Comparison of ENCODE assay signal across 8 mouse cellular contexts in genomic region chr10:40246374-40247165, GRCm38 (mm10). TPM values are rescaled to one million over a fixed set of nuclear protein-coding genes. Genes with fewer than 3 reads are reported as not detected.
A peak's percentile ranks its signal among the peaks of the same experiment; 100 is the strongest.
DNase-seq lines count a peak whose midpoint lies in the region; ATAC-seq and TF ChIP-seq lines count a peak whose summit lies in the region.

TSS of gene Rpf2 (minus strand) at chr10:40247036.

- H3K9me3 ChIP-seq in ES-E14 (ENCODE audit: control insufficient read depth, insufficient read depth, low read depth, low read length), result no peaks in the 10 kb centered on the region
- H3K9me3 ChIP-seq in forebrain, embryonic 14.5 days (replicated peaks; ENCODE audit: control insufficient read depth, low read length), result no peaks in the 10 kb centered on the region
- no peaks in the 10 kb centered on the region for H3K9me3 ChIP-seq in lung, embryonic 14.5 days (ENCODE audit: low read depth, low read length)

- intact Hi-C loops in heart, postnatal 14 days (cut with DNase I), result loop anchor here (10.0 kb wide), 1 partner anchor 352 kb away; the partner anchor contains the start of gene Mfsd4b4

- no peak for TF ChIP-seq CTCF in lung, embryonic 14.5 days (IDR thresholded peaks at IDR 0.05; ENCODE audit: low read depth)
- no peak for TF ChIP-seq CTCF in olfactory bulb, adult 2 months (IDR thresholded peaks at IDR 0.05; ENCODE audit: insufficient read depth, low read depth, low read length)
- TF ChIP-seq CTCF in thymus, adult 2 months (IDR thresholded peaks at IDR 0.05; ENCODE audit: borderline replicate concordance, control insufficient read depth, extremely low read depth, insufficient read depth, low read length, poor library complexity), result peak; percentile 55

- TF ChIP-seq POLR2A in olfactory bulb, adult 2 months (IDR thresholded peaks at IDR 0.05; ENCODE audit: insufficient read depth, low read depth, low read length), result peak; percentile 58
- TF ChIP-seq POLR2A in thymus, adult 2 months (IDR thresholded peaks at IDR 0.05; ENCODE audit: control insufficient read depth, extremely low read depth, insufficient read depth, low read length, poor library complexity), result peak; percentile 40; the same call in 1 of the 2 replicates

- peak within 1 kb of the TSS; percentile 70 for H3K4me2 ChIP-seq in forebrain, embryonic 14.5 days (ENCODE audit: low read length)
- peak within 1 kb of the TSS; percentile 67 for H3K4me2 ChIP-seq in lung, embryonic 14.5 days

- no peaks in the 10 kb centered on the region for H3K27me3 ChIP-seq in forebrain, embryonic 14.5 days (replicated peaks; ENCODE audit: control insufficient read depth, insufficient read depth, low read length)
- no peaks in the 10 kb centered on the region for H3K27me3 ChIP-seq in lung, embryonic 14.5 days (ENCODE audit: insufficient read depth, low read length)
- H3K27me3 ChIP-seq in thymus, adult 2 months (ENCODE audit: control insufficient read depth, insufficient read depth, low read length), result no peaks in the 10 kb centered on the region

- ATAC-seq in cerebellum, adult (ENCODE audit: insufficient number of reproducible peaks, low FRiP score, low TSS enrichment), result peak; percentile 93
- peak; percentile 97 for ATAC-seq in forebrain, embryonic 14.5 days
- peak; percentile 94 for ATAC-seq in lung, embryonic 14.5 days (ENCODE audit: insufficient read depth)

- under 1% methylated on average over 54 of the region's 54 CpGs for WGBS in forebrain, embryonic 14.5 days
- WGBS in lung, embryonic 14.5 days, result under 1% methylated on average over 54 of the region's 54 CpGs
- WGBS in olfactory bulb, adult 2 months, result under 1% methylated on average over 54 of the region's 54 CpGs
- under 1% methylated on average over 54 of the region's 54 CpGs for WGBS in thymus, adult 2 months

- peak within 1 kb of the TSS; percentile 54; the same call in 1 of the 2 replicates for H3K27ac ChIP-seq in ES-E14 (ENCODE audit: insufficient read depth, low read depth, low read length, poor library complexity, severe bottlenecking)
- peak within 1 kb of the TSS; percentile 40 for H3K27ac ChIP-seq in forebrain, embryonic 14.5 days (ENCODE audit: low read depth, low read length)
- peak within 1 kb of the TSS; percentile 65 for H3K27ac ChIP-seq in lung, embryonic 14.5 days (ENCODE audit: low read depth)
- H3K27ac ChIP-seq in olfactory bulb, adult 2 months (ENCODE audit: insufficient read depth, low read depth, low read length), result peak within 1 kb of the TSS; percentile 49
- H3K27ac ChIP-seq in thymus, adult 2 months (ENCODE audit: control insufficient read depth, insufficient read depth, low read length), result 0 out of 2 replicates have a peak within 1 kb of the TSS, but pooled peaks have one; percentile 4

- in situ Hi-C loops in ES-E14 (cut with MboI; ENCODE audit: low sequenced_read_pairs in 2 of 2, unreplicated experiment in 2 of 2), result no loop called here

- H3K9ac ChIP-seq in ES-E14 (ENCODE audit: insufficient read depth, low read depth, low read length, poor library complexity, severe bottlenecking), result peak within 1 kb of the TSS; percentile 90
- H3K9ac ChIP-seq in forebrain, embryonic 14.5 days (ENCODE audit: low read length), result peak within 1 kb of the TSS; percentile 70
- H3K9ac ChIP-seq in lung, embryonic 14.5 days, result peak within 1 kb of the TSS; percentile 57

- H3K4me1 ChIP-seq in ES-E14 (ENCODE audit: control insufficient read depth in 2 of 2, insufficient read depth in 2 of 2, low read length in 2 of 2, poor library complexity in 1 of 2), result no peaks in the 10 kb centered on the region; a peak in 1 of 4 replicates
- H3K4me1 ChIP-seq in forebrain, embryonic 14.5 days (ENCODE audit: control insufficient read depth, insufficient read depth, low read length), result 0 out of 2 replicates have a peak, but pooled peaks cover 5% of the 10 kb centered on the region
- no peaks in the 10 kb centered on the region; the same call in 1 of the 2 replicates for H3K4me1 ChIP-seq in lung, embryonic 14.5 days (ENCODE audit: insufficient read depth)
- peaks cover 2% of the 10 kb centered on the region; the same call in 1 of the 2 replicates for H3K4me1 ChIP-seq in olfactory bulb, adult 2 months (ENCODE audit: control insufficient read depth, insufficient read depth, low read length)
- peaks cover 5% of the 10 kb centered on the region for H3K4me1 ChIP-seq in thymus, adult 2 months (replicated peaks; ENCODE audit: control insufficient read depth, insufficient read depth, low read length)

- H3K4me3 ChIP-seq in ES-E14 (ENCODE audit: insufficient read depth in 1 of 2, low read depth in 1 of 2, low read length in 2 of 2, poor library complexity in 1 of 2, severe bottlenecking in 1 of 2), result peak within 1 kb of the TSS; percentile 83 to 87
- peak within 1 kb of the TSS; percentile 75 for H3K4me3 ChIP-seq in forebrain, embryonic 14.5 days (ENCODE audit: low read depth, low read length)
- H3K4me3 ChIP-seq in lung, embryonic 14.5 days (ENCODE audit: low read depth, low read length), result peak within 1 kb of the TSS; percentile 77
- peak within 1 kb of the TSS; percentile 54 for H3K4me3 ChIP-seq in olfactory bulb, adult 2 months (ENCODE audit: insufficient read depth, low read depth, low read length)
- H3K4me3 ChIP-seq in thymus, adult 2 months (ENCODE audit: control insufficient read depth, insufficient read depth, low read length), result peak within 1 kb of the TSS; percentile 99

- DNase-seq in ES-E14 (ENCODE audit: low read depth, low spot score), result peak; percentile 78
- peak; percentile 96 for DNase-seq in forebrain, embryonic 14.5 days (ENCODE audit: low spot score)
- DNase-seq in heart, postnatal 14 days, result peak; percentile 84 to 85
- peak; percentile 74 to 87 for DNase-seq in layer of hippocampus, adult 18-20 months (ENCODE audit: low spot score in 2 of 2)
- peak; percentile 96 for DNase-seq in lung, embryonic 14.5 days
- DNase-seq in thymus, adult 2 months, result peak; percentile 75

- H3K36me3 ChIP-seq in ES-E14 (ENCODE audit: control insufficient read depth, insufficient read depth, low read length, poor library complexity, severe bottlenecking), result peaks cover 23% of the 10 kb centered on the region
- peaks cover 61% of the 10 kb centered on the region for H3K36me3 ChIP-seq in forebrain, embryonic 14.5 days (ENCODE audit: control insufficient read depth, insufficient read depth, low read length)
- peaks cover 62% of the 10 kb centered on the region for H3K36me3 ChIP-seq in lung, embryonic 14.5 days (ENCODE audit: insufficient read depth)
- H3K36me3 ChIP-seq in thymus, adult 2 months (ENCODE audit: control insufficient read depth, insufficient read depth, low read length), result peaks cover 36% of the 10 kb centered on the region

TF ChIP-seq in ES-E14, 5 proteins besides CTCF, POLR2A, EP300 and RAD21:
- TF ChIP-seq HCFC1 (IDR thresholded peaks at IDR 0.05; ENCODE audit: borderline replicate concordance, insufficient read depth, low read length), result peak; percentile 63
- TF ChIP-seq ZC3H11A (IDR thresholded peaks at IDR 0.05; ENCODE audit: borderline replicate concordance, low read depth, low read length), result no peak

RNA-seq across cellular contexts. Expression of gene Rpf2, which starts in this region (rescaled TPM):
- total RNA-seq in ES-E14 (2012; rRNA removed), result 65.4 and 78.8 TPM in 2 replicates
- 79.8 and 85.2 TPM in 2 replicates for polyA plus RNA-seq in forebrain, embryonic 14.5 days (2014; fragmentation: Nextera tagmentation; extraction: Ambion mirVana)
- total RNA-seq in heart, postnatal 14 days (2021), result 10 to 100 TPM in 1 of 2 experiments, 1 to 10 TPM in 1; 8.2 to 11.2 TPM
- total RNA-seq in layer of hippocampus, adult 18-20 months (2021), result 10 to 100 TPM; 19.2 to 20.4 TPM
- polyA plus RNA-seq in lung, embryonic 14.5 days (2014; fragmentation: Nextera tagmentation; extraction: Ambion mirVana), result 70.4 and 72.7 TPM in 2 replicates
- not detected in 2 replicates for polyA plus RNA-seq in olfactory bulb, adult 2 months (2012; ENCODE audit: insufficient read depth, insufficient read length, low replicate concordance, missing spikeins)
- polyA plus RNA-seq in thymus, adult 2 months (2012; rRNA removed), result 3.0 and 3.9 TPM in 2 replicates

Comparison
In these comparisons a context has a peak if more than half of its experiments do, and no peak if none do; other contexts are left out.
1. Peak in every context shown above with its lines: DNase-seq, ATAC-seq, H3K4me3 ChIP-seq and H3K27ac ChIP-seq.
2. H3K27ac ChIP-seq: peak in every context shown above with its lines; median percentile 65 in lung, embryonic 14.5 days; 54 in ES-E14; 49 in olfactory bulb, adult 2 months; 40 in forebrain, embryonic 14.5 days; 4 in thymus, adult 2 months.